Mouse (Mus musculus) lung, adult 2 months (tissue): Measurements from ENCODE around the gene Timm13. TPM values are rescaled to one million over a fixed set of nuclear protein-coding genes. Genes with fewer than 3 reads are reported as not detected.
A peak's percentile ranks its signal among the peaks of the same experiment; 100 is the strongest.

Source experiments
- DNase-seq: peaks from one replicate; pipeline ENCODE4 v3.0.0; 2022
- H3K4me1 ChIP-seq: fragments of 200-500 bp; 2 replicates; pipeline ENCODE4 v1.6.1; 2011; ENCODE audit warnings: low read length; ENCODE audit not compliant: control insufficient read depth, insufficient read depth
- H3K4me3 ChIP-seq: fragments of 200-500 bp; replicated peaks from 2 replicates; pipeline ENCODE3; 2011; ENCODE audit warnings: low read depth, mild to moderate bottlenecking, control low read depth, low read length; ENCODE audit errors: extremely low read depth
- CTCF ChIP-seq: fragments of 200-500 bp; IDR thresholded peaks from 2 replicates; pipeline ENCODE4 v1.5.1; 2011; ENCODE audit warnings: mild to moderate bottlenecking, low read length, control low read depth; ENCODE audit not compliant: insufficient read depth
- POLR2A ChIP-seq: fragments of 200-500 bp; IDR thresholded peaks from 2 replicates; pipeline ENCODE4 v1.6.1; 2011; ENCODE audit warnings: low read depth, mild to moderate bottlenecking, control low read depth, low read length, borderline replicate concordance; ENCODE audit errors: extremely low read depth
- WGBS: fragments of 180-500 bp; shearing (Covaris S2); methylation state at CpG from one replicate; pipeline ENCODE4 v1.1.7; 2018; 5-methylcytosine and 5-hydroxymethylcytosine counted together
- polyA plus RNA-seq: library from polyadenylated mRNA; depleted of rRNA; stranded (reverse); fragments of >200 nt; gene quantifications from 2 replicates; pipeline ENCODE4 v1.2.3, GENCODE M21; 2012; rRNA removed

Timm13 gene
- 157 and 196 TPM in 2 replicates for polyA plus RNA-seq

GRCm38 (mm10) chr10:80900318-80901247 is at the start of gene Timm13:
Gene Timm13 (minus strand): TSS chr10:80900969.
- WGBS, result under 1% methylated on average over 72 of the region's 72 CpGs
- peak within 1 kb of the TSS; percentile 69 for H3K4me3 ChIP-seq
- peaks cover 7% of the 10 kb centered on the region; the same call in 1 of the 2 replicates for H3K4me1 ChIP-seq
- peak; percentile 95 for DNase-seq
- TF ChIP-seq POLR2A (peak; percentile 87), CTCF (no peak)

GRCm38 (mm10) chr10:80950314-80950713 is 49.5 kb upstream of the Timm13 start:
- TF ChIP-seq CTCF (no peak), POLR2A (no peak)
- peaks cover 16% of the 10 kb centered on the region for H3K4me1 ChIP-seq
- no peak for DNase-seq
- WGBS, result 54% methylated on average over 5 of the region's 5 CpGs
- no peak overlapping the region for H3K4me3 ChIP-seq

- H3K4me1 ChIP-seq, result peaks cover 16% of the 10 kb centered on the region
- TF ChIP-seq CTCF (no peak), POLR2A (no peak)
- no peak overlapping the region for H3K4me3 ChIP-seq
- 70% methylated on average over 3 of the region's 3 CpGs for WGBS
- no peak for DNase-seq
These were observed 48.3 kb upstream of the Timm13 start for GRCm38 (mm10) chr10:80949081-80949480.

DNA sequence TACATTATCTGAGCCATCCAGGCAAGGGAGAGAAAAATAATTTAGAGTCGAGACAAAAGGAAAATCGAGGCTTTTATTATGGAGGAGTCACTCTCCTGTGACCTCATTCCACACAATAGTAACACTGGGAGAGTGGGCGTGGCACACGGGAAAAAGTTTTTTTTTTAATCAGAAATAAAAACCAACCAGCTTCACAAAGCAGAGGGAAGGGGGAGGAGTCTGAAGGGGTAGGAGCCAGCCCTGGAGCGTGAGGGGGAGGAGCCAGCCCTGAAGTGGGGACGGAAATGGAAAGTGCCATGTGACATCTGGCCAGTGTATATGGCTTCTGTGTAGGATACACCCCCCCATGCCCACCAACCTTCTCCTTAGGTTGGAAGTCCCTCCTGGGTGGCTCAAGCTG is 47.8 kb upstream of the Timm13 start:
- Histone ChIP-seq H3K4me1 (peaks cover 16% of the 10 kb centered on the region), H3K4me3 (no peak overlapping the region)
- DNase-seq, result no peak
- WGBS, result 15% methylated on average over 6 of the region's 6 CpGs
- TF ChIP-seq POLR2A, result no peak
- TF ChIP-seq CTCF, result no peak

DNA sequence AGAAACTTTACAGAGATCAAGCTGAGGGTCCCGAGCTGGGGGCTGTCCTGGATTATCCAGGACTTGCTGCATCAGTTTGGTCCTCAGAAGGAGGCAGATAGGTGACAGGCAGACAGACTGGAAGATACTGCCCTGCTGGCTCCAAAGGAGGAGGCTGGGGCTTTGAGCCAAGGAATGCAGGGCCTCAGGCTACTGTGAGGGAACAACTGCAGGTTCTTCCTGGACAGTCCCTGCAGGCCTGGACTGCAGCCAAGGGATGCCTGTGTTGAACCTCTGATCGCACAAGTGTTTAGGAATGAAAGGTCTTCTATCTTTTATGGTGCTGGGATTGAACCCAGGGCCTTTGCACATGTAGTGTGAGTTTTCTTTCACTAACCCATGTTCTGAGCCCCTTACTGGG is 47.0 kb upstream of the Timm13 start:
- no peak for TF ChIP-seq CTCF
- TF ChIP-seq POLR2A, result no peak
- WGBS, result 36% methylated on average over 2 of the region's 2 CpGs
- H3K4me3 ChIP-seq, result no peak overlapping the region
- peaks cover 16% of the 10 kb centered on the region for H3K4me1 ChIP-seq
- DNase-seq, result no peak

- H3K4me3 ChIP-seq, result no peak overlapping the region
- TF ChIP-seq CTCF, result peak; percentile 32
- TF ChIP-seq POLR2A, result no peak
- H3K4me1 ChIP-seq, result peaks cover 16% of the 10 kb centered on the region
- WGBS, result 67% methylated on average over 14 of the region's 14 CpGs
- no peak for DNase-seq
These were observed 46.1 kb upstream of the Timm13 start for GRCm38 (mm10) chr10:80946684-80947437.

DNA sequence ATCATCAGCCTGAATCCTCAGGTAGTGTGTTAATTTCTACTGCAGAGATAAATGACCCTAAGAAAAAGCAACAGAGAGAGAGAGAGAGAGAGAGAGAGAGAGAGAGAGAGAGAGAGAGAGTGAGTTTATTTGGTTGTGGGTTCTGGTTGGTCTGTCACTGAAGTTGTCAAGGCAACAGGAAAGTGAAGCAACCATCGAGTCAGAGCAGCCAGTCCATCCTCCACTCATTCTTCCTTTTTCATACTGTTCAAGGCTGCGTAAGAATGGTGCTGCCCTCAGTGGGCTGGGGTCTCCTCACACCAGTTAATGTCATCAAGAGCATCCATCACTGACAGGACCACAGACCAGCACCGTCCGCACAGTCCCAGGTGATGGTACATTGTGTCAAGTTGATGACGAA is 43.5 kb upstream of the Timm13 start:
- DNase-seq, result no peak
- TF ChIP-seq CTCF (no peak), POLR2A (no peak)
- Histone ChIP-seq H3K4me1 (peaks cover 35% of the 10 kb centered on the region), H3K4me3 (no peak overlapping the region)
- 76% methylated on average over 5 of the region's 5 CpGs for WGBS

DNA sequence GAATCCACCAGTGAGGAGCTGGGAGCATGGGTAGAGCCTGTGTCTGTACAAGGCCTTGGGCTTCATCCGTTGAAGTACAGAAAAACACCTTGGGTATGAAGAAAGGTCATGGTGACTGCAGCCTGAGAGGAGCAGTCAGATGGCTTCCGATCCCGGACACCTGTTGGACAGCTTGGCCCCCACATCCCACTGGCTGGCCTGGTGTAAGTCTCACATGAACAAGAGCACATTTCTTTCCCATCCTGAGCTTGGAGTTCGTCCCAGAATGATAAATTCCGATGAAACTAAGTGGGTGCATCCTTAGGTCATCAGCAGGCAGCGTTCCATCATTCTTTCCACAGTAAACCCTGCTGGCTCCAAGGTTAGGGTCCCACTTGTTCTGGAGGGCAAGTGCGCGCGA is 42.9 kb upstream of the Timm13 start:
- Histone ChIP-seq H3K4me3 (no peak overlapping the region), H3K4me1 (peaks cover 39% of the 10 kb centered on the region)
- TF ChIP-seq POLR2A (no peak), CTCF (no peak)
- no peak for DNase-seq
- 71% methylated on average over 9 of the region's 9 CpGs for WGBS

GRCm38 (mm10) chr10:80942919-80943318 is 42.1 kb upstream of the Timm13 start:
- TF ChIP-seq CTCF, result no peak
- TF ChIP-seq POLR2A, result no peak
- Histone ChIP-seq H3K4me1 (peaks cover 40% of the 10 kb centered on the region), H3K4me3 (no peak overlapping the region)
- no peak for DNase-seq
- WGBS, result 61% methylated on average over 8 of the region's 8 CpGs
